Mouse (Mus musculus) CD4-positive, CD25-positive, alpha-beta regulatory T cell, adult 2 months (primary cell): ENCODE data around the gene Zfhx3.

Experiments
- DNase-seq: peaks from one replicate; pipeline ENCODE4 v3.0.0-alpha.2; 2012; ENCODE audit warnings: low read depth, low spot score

Zfhx3 gene

GRCm38 (mm10) chr8:108440476-108440875 lies 498.0 kb downstream of the Zfhx3 start:
- DNase-seq, result no peak

- no peak for DNase-seq
Measured at GRCm38 (mm10) chr8:108450847-108451246, 508.4 kb downstream of the Zfhx3 start.

GRCm38 (mm10) chr8:108454561-108455311 lies 512.3 kb downstream of the Zfhx3 start:
- DNase-seq, result no peak

GRCm38 (mm10) chr8:108466653-108467052 lies 524.2 kb downstream of the Zfhx3 start:
- no peak for DNase-seq

- DNase-seq, result no peak
Measured at GRCm38 (mm10) chr8:108467172-108468035, 525.0 kb downstream of the Zfhx3 start.

- no peak for DNase-seq
Measured at GRCm38 (mm10) chr8:108470269-108470668, 527.8 kb downstream of the Zfhx3 start.

- no peak for DNase-seq
Measured at GRCm38 (mm10) chr8:108474556-108474955, 532.1 kb downstream of the Zfhx3 start.

GRCm38 (mm10) chr8:108478131-108478530 lies 535.7 kb downstream of the Zfhx3 start:
- DNase-seq, result no peak

GRCm38 (mm10) chr8:108480141-108480540 lies 537.7 kb downstream of the Zfhx3 start:
- DNase-seq, result no peak

GRCm38 (mm10) chr8:108481167-108481815 lies 538.8 kb downstream of the Zfhx3 start:
- DNase-seq, result no peak

- DNase-seq, result no peak
Measured at GRCm38 (mm10) chr8:108496101-108496500, 553.7 kb downstream of the Zfhx3 start.

- DNase-seq, result no peak
Measured at GRCm38 (mm10) chr8:108506779-108507178, 564.3 kb downstream of the Zfhx3 start.

- no peak for DNase-seq
Measured at GRCm38 (mm10) chr8:108507769-108508168, 565.3 kb downstream of the Zfhx3 start.

- DNase-seq, result no peak
Measured at GRCm38 (mm10) chr8:108510641-108511325, 568.3 kb downstream of the Zfhx3 start.

GRCm38 (mm10) chr8:108518116-108518515 lies 575.7 kb downstream of the Zfhx3 start:
- DNase-seq, result no peak

GRCm38 (mm10) chr8:108522050-108522449 lies 579.6 kb downstream of the Zfhx3 start:
- DNase-seq, result no peak

- DNase-seq, result no peak
Measured at GRCm38 (mm10) chr8:108529421-108529820, 587.0 kb downstream of the Zfhx3 start.

- no peak for DNase-seq
Measured at GRCm38 (mm10) chr8:108535121-108535876, 592.9 kb downstream of the Zfhx3 start.

- DNase-seq, result no peak
Measured at GRCm38 (mm10) chr8:108536186-108536585, 593.7 kb downstream of the Zfhx3 start.

- DNase-seq, result no peak
Measured at GRCm38 (mm10) chr8:108536911-108537351, 594.5 kb downstream of the Zfhx3 start.
